Mouse (Mus musculus) liver, adult 2 months (tissue): ENCODE measurements around the gene Srcin1. TPM values are rescaled to one million over a fixed set of nuclear protein-coding genes. Genes with fewer than 3 reads are reported as not detected.

Experiments used
- DNase-seq: peaks from one replicate; pipeline ENCODE4 v3.0.0-alpha.2; 2011; ENCODE audit warnings: low read depth, low spot score; ENCODE audit errors: extremely low read depth
- H3K27ac ChIP-seq: fragments of 200-500 bp; replicated peaks from 2 replicates; pipeline ENCODE4 v1.5.1; 2012; ENCODE audit warnings: low read depth, mild to moderate bottlenecking, control low read depth, inconsistent platforms, low read length; ENCODE audit not compliant: insufficient read depth
- H3K27me3 ChIP-seq: fragments of 200-500 bp; 2 replicates; pipeline ENCODE4 v1.6.1; 2012; ENCODE audit warnings: mild to moderate bottlenecking, moderate library complexity, low read length, inconsistent platforms; ENCODE audit not compliant: control insufficient read depth, insufficient read depth
- H3K36me3 ChIP-seq: fragments of 200-500 bp; 2 replicates; pipeline ENCODE4 v1.6.1; 2012; ENCODE audit warnings: low read length, inconsistent platforms; ENCODE audit not compliant: control insufficient read depth, insufficient read depth
- H3K4me1 ChIP-seq: fragments of 200-500 bp; 2 replicates; pipeline ENCODE4 v1.6.1; 2011; ENCODE audit warnings: low read length; ENCODE audit not compliant: control insufficient read depth, insufficient read depth
- H3K4me3 ChIP-seq: fragments of 200-500 bp; 2 replicates; pipeline ENCODE4 v1.5.1; 2011; ENCODE audit warnings: low read depth, mild to moderate bottlenecking, control low read depth, low read length, moderate library complexity; ENCODE audit not compliant: insufficient read depth
- H3K79me2 ChIP-seq: fragments of 200-500 bp; 2 replicates; pipeline ENCODE4 v1.6.1; 2012; ENCODE audit warnings: inconsistent platforms, mild to moderate bottlenecking, low read length, moderate library complexity; ENCODE audit not compliant: control insufficient read depth, insufficient read depth
- H3K9ac ChIP-seq: fragments of 200-500 bp; 2 replicates; pipeline ENCODE4 v1.6.1; 2012; ENCODE audit warnings: low read depth, mild to moderate bottlenecking, control low read depth, inconsistent platforms, low read length
- CTCF ChIP-seq: fragments of 200-500 bp; IDR thresholded peaks from 2 replicates; pipeline ENCODE4 v1.5.1; 2011; ENCODE audit warnings: low read depth, low read length, control low read depth
- POLR2A ChIP-seq: fragments of 200-500 bp; IDR thresholded peaks from 2 replicates; pipeline ENCODE4 v1.6.1; 2011; ENCODE audit warnings: low read length, control low read depth; ENCODE audit not compliant: insufficient read depth; ENCODE audit errors: extremely low read depth
- WGBS: fragments of 180-500 bp; shearing (Covaris S2); methylation state at CpG from one replicate; pipeline ENCODE4 v1.1.7; 2018; 5-methylcytosine and 5-hydroxymethylcytosine counted together
- polyA plus RNA-seq: library from polyadenylated mRNA; depleted of rRNA; stranded (reverse); fragments of >200 nt; gene quantifications from 2 replicates; pipeline ENCODE4 v1.2.3, GENCODE M21; 2012
- total RNA-seq: library from RNA; depleted of rRNA; stranded (reverse); fragments of >200 nt; gene quantifications from 2 replicates; pipeline ENCODE4 v1.2.3, GENCODE M21; 2014

The Srcin1 gene
- total and polyA plus RNA-seq, 2 experiments, result under 0.01 to 0.12 TPM

GRCm38 (mm10) chr11:97546804-97547411, 29.1 kb downstream of the Srcin1 start:
- Histone ChIP-seq H3K36me3 (no peaks in the 10 kb centered on the region), H3K27ac (no peak overlapping the region), H3K79me2 (no peaks in the 10 kb centered on the region), H3K4me1 (0 out of 2 replicates have a peak, but pooled peaks cover 1% of the 10 kb centered on the region), H3K4me3 (peak overlapping the region; percentile 39; the same call in 1 of the 2 replicates), H3K9ac (no peak overlapping the region; the same call in 1 of the 2 replicates), H3K27me3 (peaks cover 31% of the 10 kb centered on the region)
- DNase-seq, result no peak
- no peak for TF ChIP-seq CTCF
- no peak for TF ChIP-seq POLR2A
- 1% methylated on average over 65 of the region's 73 CpGs for WGBS

DNA sequence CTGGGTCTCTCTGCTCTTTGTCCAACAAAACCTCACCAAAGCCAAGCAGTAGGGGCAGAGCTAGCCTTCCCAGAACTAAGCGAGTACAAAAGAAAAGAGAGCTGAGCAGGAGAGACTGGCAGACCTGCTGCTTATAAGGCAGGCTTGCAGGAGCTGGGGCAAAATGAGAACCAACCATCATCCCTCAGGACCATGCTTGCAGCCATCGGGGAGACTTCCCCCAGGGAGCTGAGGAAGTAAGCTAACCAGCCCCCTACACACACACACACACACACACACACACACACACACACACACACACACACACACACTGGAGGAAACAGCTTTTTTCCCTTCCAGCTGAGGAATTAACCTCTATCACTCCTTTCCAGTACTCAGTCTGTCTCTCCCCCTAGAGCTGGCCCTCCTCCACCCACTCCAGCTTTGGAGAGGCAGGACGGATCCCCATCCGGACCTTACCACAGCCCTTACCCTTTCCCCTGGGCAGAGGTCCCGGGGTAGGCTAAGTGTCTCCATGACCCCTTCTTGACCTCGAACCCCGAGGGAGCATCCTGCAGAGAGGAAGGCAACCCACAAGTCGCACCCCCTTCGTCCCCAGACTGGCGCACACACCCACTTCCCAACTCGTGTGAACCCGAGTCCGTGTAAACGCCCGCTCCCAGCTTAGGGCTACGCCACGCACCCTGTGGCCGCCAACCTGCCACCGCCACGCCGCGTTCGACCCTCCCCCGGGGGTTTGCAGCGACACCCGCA, 30.0 kb downstream of the Srcin1 start:
- Histone ChIP-seq H3K4me1 (0 out of 2 replicates have a peak, but pooled peaks cover 1% of the 10 kb centered on the region), H3K27ac (no peak overlapping the region), H3K79me2 (no peaks in the 10 kb centered on the region), H3K4me3 (no peak overlapping the region; the same call in 1 of the 2 replicates), H3K36me3 (no peaks in the 10 kb centered on the region), H3K9ac (no peak overlapping the region), H3K27me3 (peaks cover 24% of the 10 kb centered on the region)
- TF ChIP-seq CTCF (no peak), POLR2A (no peak)
- 22% methylated on average over 26 of the region's 26 CpGs for WGBS
- DNase-seq, result no peak

DNA sequence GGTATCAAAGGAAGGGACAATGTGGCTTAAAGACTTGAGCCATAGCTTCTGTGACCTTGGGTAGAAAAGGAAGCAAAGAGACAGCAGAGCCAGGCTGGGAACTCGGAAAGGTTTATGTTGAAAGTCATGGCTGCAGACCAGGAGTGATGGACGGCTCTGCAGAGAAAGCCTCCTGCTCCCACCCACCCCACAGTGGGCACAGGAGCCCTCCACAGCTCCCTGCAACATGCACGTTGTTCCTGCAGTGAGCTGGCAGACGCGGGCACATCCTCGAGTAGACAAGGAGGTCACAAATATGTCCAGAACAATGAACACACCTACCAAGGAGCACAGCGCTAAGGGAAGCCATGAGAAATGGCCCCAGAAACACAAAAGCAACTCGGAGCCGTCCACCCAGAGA, 32.1 kb downstream of the Srcin1 start:
- TF ChIP-seq POLR2A, result no peak
- TF ChIP-seq CTCF, result no peak
- no peak for DNase-seq
- H3K4me3 ChIP-seq, result no peak overlapping the region
- H3K4me1 ChIP-seq, result 0 out of 2 replicates have a peak, but pooled peaks cover 1% of the 10 kb centered on the region
- H3K27ac ChIP-seq, result no peak overlapping the region
- no peaks in the 10 kb centered on the region for H3K79me2 ChIP-seq
- H3K27me3 ChIP-seq, result peaks cover 21% of the 10 kb centered on the region
- 90% methylated on average over 9 of the region's 9 CpGs for WGBS
- no peaks in the 10 kb centered on the region for H3K36me3 ChIP-seq
- H3K9ac ChIP-seq, result no peak overlapping the region

- Histone ChIP-seq H3K4me1 (0 out of 2 replicates have a peak, but pooled peaks cover 1% of the 10 kb centered on the region), H3K9ac (no peak overlapping the region), H3K27ac (no peak overlapping the region), H3K27me3 (peaks cover 21% of the 10 kb centered on the region), H3K79me2 (no peaks in the 10 kb centered on the region), H3K4me3 (no peak overlapping the region), H3K36me3 (no peaks in the 10 kb centered on the region)
- TF ChIP-seq CTCF (no peak), POLR2A (no peak)
- DNase-seq, result peak; percentile 21
- 62% methylated on average over 12 of the region's 12 CpGs for WGBS
These were observed 32.7 kb downstream of the Srcin1 start for GRCm38 (mm10) chr11:97543181-97543733.

- 0 out of 2 replicates have a peak, but pooled peaks cover 1% of the 10 kb centered on the region for H3K4me1 ChIP-seq
- WGBS, result 87% methylated on average over 22 of the region's 22 CpGs
- H3K9ac ChIP-seq, result no peak overlapping the region
- peaks cover 17% of the 10 kb centered on the region for H3K27me3 ChIP-seq
- no peak overlapping the region for H3K27ac ChIP-seq
- no peak for DNase-seq
- H3K36me3 ChIP-seq, result no peaks in the 10 kb centered on the region
- no peak overlapping the region for H3K4me3 ChIP-seq
- no peak for TF ChIP-seq POLR2A
- TF ChIP-seq CTCF, result no peak
- H3K79me2 ChIP-seq, result no peaks in the 10 kb centered on the region
These were observed 33.5 kb downstream of the Srcin1 start for GRCm38 (mm10) chr11:97542171-97543150.
